In genomic region chr12:20230141-20230892, GRCm38 (mm10) we compare ENCODE assay signal across 11 mouse cellular contexts.
DNase-seq lines count a peak whose midpoint lies in the region; ATAC-seq lines count a peak whose summit lies in the region.
"Had no signal": no experiment of that assay in that cellular context is flagged by ENCODE, and none has a peak within 500 bp of the region (broad histone marks: within the 10 kb centered on the region; RNA-seq: fewer than 3 reads in every experiment).

No protein-coding gene starts in this region.

- 66% methylated on average over 27 of the region's 27 CpGs for WGBS in heart, embryonic 10.5 days
- 66% methylated on average over 27 of the region's 27 CpGs for WGBS in heart, embryonic 11.5 days (ENCODE audit: insufficient replicate concordance)
- WGBS in neural tube, embryonic 15.5 days, result 63% methylated on average over 27 of the region's 27 CpGs
- WGBS in hindbrain, embryonic 14.5 days, result 65% methylated on average over 27 of the region's 27 CpGs

- peaks cover 30% of the 10 kb centered on the region for H3K36me3 ChIP-seq in heart, embryonic 10.5 days
- peaks cover 22% of the 10 kb centered on the region for H3K36me3 ChIP-seq in heart, embryonic 11.5 days (ENCODE audit: control insufficient read depth, insufficient read depth, low read length)
- H3K36me3 ChIP-seq in neural tube, embryonic 15.5 days, result peaks cover 33% of the 10 kb centered on the region
- H3K36me3 ChIP-seq in hindbrain, embryonic 14.5 days (replicated peaks; ENCODE audit: control insufficient read depth, insufficient read depth), result no peaks in the 10 kb centered on the region

- H3K4me3 ChIP-seq in heart, embryonic 10.5 days, result no peak overlapping the region
- no peak overlapping the region for H3K4me3 ChIP-seq in heart, embryonic 11.5 days (ENCODE audit: low read depth, low read length)
- no peak overlapping the region for H3K4me3 ChIP-seq in neural tube, embryonic 15.5 days (replicated peaks)
- no peak overlapping the region for H3K4me3 ChIP-seq in hindbrain, embryonic 14.5 days (replicated peaks; ENCODE audit: low read length)
- H3K4me3 ChIP-seq: embryonic facial prominence, embryonic 13.5 days; heart, embryonic 12.5 days; limb, embryonic 15.5 days had no signal

- peaks cover 17% of the 10 kb centered on the region for H3K27me3 ChIP-seq in heart, embryonic 10.5 days (ENCODE audit: insufficient read depth, poor library complexity, severe bottlenecking)
- H3K27me3 ChIP-seq in heart, embryonic 11.5 days (ENCODE audit: control insufficient read depth, insufficient read depth, low read length), result peaks cover 12% of the 10 kb centered on the region; the same call in 1 of the 2 replicates
- no peaks in the 10 kb centered on the region for H3K27me3 ChIP-seq in neural tube, embryonic 15.5 days (replicated peaks)
- H3K27me3 ChIP-seq in hindbrain, embryonic 14.5 days (ENCODE audit: control insufficient read depth, insufficient read depth, low read length), result no peaks in the 10 kb centered on the region

- no peak overlapping the region for H3K27ac ChIP-seq in heart, embryonic 10.5 days
- H3K27ac ChIP-seq in heart, embryonic 11.5 days (ENCODE audit: low read depth, low read length), result no peak overlapping the region
- H3K27ac ChIP-seq in neural tube, embryonic 15.5 days (replicated peaks), result no peak overlapping the region
- no peak overlapping the region for H3K27ac ChIP-seq in hindbrain, embryonic 14.5 days
- H3K27ac ChIP-seq: embryonic facial prominence, embryonic 13.5 days; limb, embryonic 15.5 days had no signal

- no peak overlapping the region for H3K4me2 ChIP-seq in heart, embryonic 11.5 days
- H3K4me2 ChIP-seq in neural tube, embryonic 15.5 days, result no peak overlapping the region
- H3K4me2 ChIP-seq in hindbrain, embryonic 14.5 days (replicated peaks), result no peak overlapping the region
- H3K4me2 ChIP-seq: embryonic facial prominence, embryonic 13.5 days; heart, embryonic 12.5 days; limb, embryonic 15.5 days had no signal

- DNase-seq in heart, embryonic 10.5 days (ENCODE audit: low spot score), result peak; percentile 84
- DNase-seq in neural tube, embryonic 10.5 days (ENCODE audit: extremely low spot score, low spot score), result peak; percentile 37
- peak; percentile 4 for DNase-seq in embryo, embryonic 11 days
- DNase-seq in spleen, postnatal 4 days (ENCODE audit: low spot score in 2 of 2), result peak; percentile 16 to 64
- DNase-seq in frontal cortex, adult 2 months (ENCODE audit: extremely low spot score in 1 of 2, low spot score in 1 of 2), result no peak
- DNase-seq in hindbrain, embryonic 14.5 days (ENCODE audit: low spot score), result no peak

- H3K9ac ChIP-seq in heart, embryonic 11.5 days (ENCODE audit: low read depth, low read length), result no peak overlapping the region
- no peak overlapping the region for H3K9ac ChIP-seq in neural tube, embryonic 15.5 days (replicated peaks)
- H3K9ac ChIP-seq in hindbrain, embryonic 14.5 days, result no peak overlapping the region
- H3K9ac ChIP-seq: embryonic facial prominence, embryonic 13.5 days; heart, embryonic 12.5 days; limb, embryonic 15.5 days had no signal

- no peak for ATAC-seq in heart, embryonic 11.5 days (replicated peaks; ENCODE audit: insufficient number of reproducible peaks, low FRiP score, low TSS enrichment)
- no peak for ATAC-seq in neural tube, embryonic 15.5 days (ENCODE audit: low FRiP score)
- ATAC-seq in hindbrain, embryonic 14.5 days (ENCODE audit: low FRiP score), result no peak

- H3K9me3 ChIP-seq in heart, embryonic 10.5 days, result peaks cover 77% of the 10 kb centered on the region
- H3K9me3 ChIP-seq in heart, embryonic 11.5 days (replicated peaks; ENCODE audit: control insufficient read depth, low read length), result peaks cover 78% of the 10 kb centered on the region
- H3K9me3 ChIP-seq in neural tube, embryonic 15.5 days (replicated peaks), result peaks cover 76% of the 10 kb centered on the region
- H3K9me3 ChIP-seq in hindbrain, embryonic 14.5 days (ENCODE audit: control insufficient read depth, low read length), result peaks cover 79% of the 10 kb centered on the region

- H3K4me1 ChIP-seq in heart, embryonic 10.5 days, result no peaks in the 10 kb centered on the region
- H3K4me1 ChIP-seq in heart, embryonic 11.5 days (ENCODE audit: control insufficient read depth, insufficient read depth, low read length), result no peaks in the 10 kb centered on the region
- H3K4me1 ChIP-seq in neural tube, embryonic 15.5 days, result no peaks in the 10 kb centered on the region
- no peaks in the 10 kb centered on the region for H3K4me1 ChIP-seq in hindbrain, embryonic 14.5 days (replicated peaks; ENCODE audit: control insufficient read depth, insufficient read depth, low read length)
- H3K4me1 ChIP-seq: embryonic facial prominence, embryonic 13.5 days; heart, embryonic 12.5 days; limb, embryonic 15.5 days had no signal

Comparison
In these comparisons a context has a peak if more than half of its experiments do, and no peak if none do; other contexts are left out.
1. DNase-seq: peak in heart, embryonic 10.5 days (single experiment), neural tube, embryonic 10.5 days (single experiment), embryo, embryonic 11 days (single experiment) and spleen, postnatal 4 days (2 of 2); none in frontal cortex, adult 2 months (0 of 2) and hindbrain, embryonic 14.5 days (single experiment).